Comparison of ENCODE assay signal across 9 mouse cellular contexts in genomic region chr16:93006321-93006984, GRCm38 (mm10).
DNase-seq lines count a peak whose midpoint lies in the region; ATAC-seq and TF ChIP-seq lines count a peak whose summit lies in the region.
"Had no signal": no experiment of that assay in that cellular context is flagged by ENCODE, and none has a peak within 500 bp of the region (broad histone marks: within the 10 kb centered on the region; RNA-seq: fewer than 3 reads in every experiment).

No protein-coding gene starts in this region.

- no peak overlapping the region for H3K27ac ChIP-seq in embryonic facial prominence, embryonic 12.5 days
- no peak overlapping the region for H3K27ac ChIP-seq in heart, embryonic 12.5 days (ENCODE audit: poor library complexity, severe bottlenecking)
- H3K27ac ChIP-seq in kidney, embryonic 16.5 days (ENCODE audit: low read length), result no peak overlapping the region; the same call in 1 of the 2 replicates
- H3K27ac ChIP-seq in midbrain, embryonic 15.5 days, result no peak overlapping the region
- no peak overlapping the region for H3K27ac ChIP-seq in liver, postnatal 0 days (ENCODE audit: low read depth)

- ATAC-seq in embryonic facial prominence, embryonic 12.5 days (ENCODE audit: insufficient number of reproducible peaks, insufficient read depth, low FRiP score, low TSS enrichment), result no peak; the same call in 1 of the 2 replicates
- no peak for ATAC-seq in heart, embryonic 12.5 days (ENCODE audit: insufficient number of reproducible peaks, low FRiP score)
- peak; percentile 88 for ATAC-seq in kidney, embryonic 16.5 days (ENCODE audit: low FRiP score, low TSS enrichment)
- no peak for ATAC-seq in midbrain, embryonic 15.5 days (replicated peaks)
- ATAC-seq in liver, postnatal 0 days, result no peak

- no peaks in the 10 kb centered on the region for H3K36me3 ChIP-seq in embryonic facial prominence, embryonic 12.5 days
- no peaks in the 10 kb centered on the region for H3K36me3 ChIP-seq in heart, embryonic 12.5 days
- H3K36me3 ChIP-seq in kidney, embryonic 16.5 days (ENCODE audit: insufficient read depth, low read length), result no peaks in the 10 kb centered on the region
- H3K36me3 ChIP-seq in midbrain, embryonic 15.5 days (replicated peaks), result no peaks in the 10 kb centered on the region
- H3K36me3 ChIP-seq in liver, postnatal 0 days (replicated peaks; ENCODE audit: insufficient read depth, low read length), result no peaks in the 10 kb centered on the region

- peaks cover 4% of the 10 kb centered on the region; the same call in 1 of the 2 replicates for H3K27me3 ChIP-seq in embryonic facial prominence, embryonic 12.5 days
- H3K27me3 ChIP-seq in heart, embryonic 12.5 days (replicated peaks), result peaks cover 50% of the 10 kb centered on the region
- H3K27me3 ChIP-seq in kidney, embryonic 16.5 days (ENCODE audit: insufficient read depth, low read length), result peaks cover 11% of the 10 kb centered on the region
- H3K27me3 ChIP-seq in midbrain, embryonic 15.5 days (replicated peaks), result no peaks in the 10 kb centered on the region
- peaks cover 5% of the 10 kb centered on the region; the same call in 1 of the 2 replicates for H3K27me3 ChIP-seq in liver, postnatal 0 days (ENCODE audit: insufficient read depth, low read length)
- H3K27me3 ChIP-seq: CH12.LX had no signal

- no peak for TF ChIP-seq CTCF in liver, postnatal 0 days (IDR thresholded peaks at IDR 0.05; ENCODE audit: low read depth)

- H3K4me1 ChIP-seq in embryonic facial prominence, embryonic 12.5 days, result peaks cover 10% of the 10 kb centered on the region; the same call in 1 of the 2 replicates
- peaks cover 8% of the 10 kb centered on the region; the same call in 1 of the 2 replicates for H3K4me1 ChIP-seq in heart, embryonic 12.5 days (replicated peaks)
- peaks cover 10% of the 10 kb centered on the region for H3K4me1 ChIP-seq in kidney, embryonic 16.5 days (ENCODE audit: insufficient read depth, low read length)
- H3K4me1 ChIP-seq in midbrain, embryonic 15.5 days, result peaks cover 7% of the 10 kb centered on the region
- H3K4me1 ChIP-seq in liver, postnatal 0 days (ENCODE audit: insufficient read depth), result no peaks in the 10 kb centered on the region

- no peak for TF ChIP-seq EP300 in liver, postnatal 0 days (IDR thresholded peaks at IDR 0.05; ENCODE audit: low read depth)

- DNase-seq in cerebellum, postnatal 36 days, result peak; percentile 26 to 34
- DNase-seq in cerebellum, adult 11 months, result no peak
- no peak for DNase-seq in spleen, postnatal 10 days (ENCODE audit: low spot score in 2 of 2)
- no peak for DNase-seq in liver, postnatal 0 days

- H3K4me2 ChIP-seq in embryonic facial prominence, embryonic 12.5 days (replicated peaks), result peak overlapping the region; percentile 38
- peak overlapping the region; percentile 64 for H3K4me2 ChIP-seq in heart, embryonic 12.5 days
- H3K4me2 ChIP-seq in kidney, embryonic 16.5 days (replicated peaks; ENCODE audit: low read depth, low read length), result peak overlapping the region; percentile 49
- peak overlapping the region; percentile 26 for H3K4me2 ChIP-seq in midbrain, embryonic 15.5 days
- no peak overlapping the region for H3K4me2 ChIP-seq in liver, postnatal 0 days (ENCODE audit: low read depth, low read length)

- 1% methylated on average over 21 of the region's 21 CpGs for WGBS in embryonic facial prominence, embryonic 12.5 days
- 4% methylated on average over 21 of the region's 21 CpGs for whole genome bisulfite sequencing in heart, embryonic 12.5 days
- WGBS in kidney, embryonic 16.5 days, result 5% methylated on average over 21 of the region's 21 CpGs
- WGBS in midbrain, embryonic 15.5 days, result 5% methylated on average over 21 of the region's 21 CpGs
- 38% methylated on average over 21 of the region's 21 CpGs for WGBS in liver, postnatal 0 days (ENCODE audit: insufficient replicate concordance)

- no peak overlapping the region for H3K9ac ChIP-seq in embryonic facial prominence, embryonic 12.5 days
- H3K9ac ChIP-seq in heart, embryonic 12.5 days, result no peak overlapping the region
- peak overlapping the region; percentile 51 for H3K9ac ChIP-seq in kidney, embryonic 16.5 days (replicated peaks; ENCODE audit: low read length)
- no peak overlapping the region for H3K9ac ChIP-seq in midbrain, embryonic 15.5 days
- H3K9ac ChIP-seq in liver, postnatal 0 days (replicated peaks), result no peak overlapping the region

- no peaks in the 10 kb centered on the region for H3K9me3 ChIP-seq in embryonic facial prominence, embryonic 12.5 days
- H3K9me3 ChIP-seq in heart, embryonic 12.5 days (replicated peaks), result no peaks in the 10 kb centered on the region
- no peaks in the 10 kb centered on the region for H3K9me3 ChIP-seq in kidney, embryonic 16.5 days (ENCODE audit: low read length)
- no peaks in the 10 kb centered on the region for H3K9me3 ChIP-seq in midbrain, embryonic 15.5 days
- H3K9me3 ChIP-seq in liver, postnatal 0 days (ENCODE audit: low read length), result no peaks in the 10 kb centered on the region

- H3K4me3 ChIP-seq in embryonic facial prominence, embryonic 12.5 days, result 0 out of 2 replicates have a peak overlapping the region, but pooled peaks have one; percentile 0
- H3K4me3 ChIP-seq in heart, embryonic 12.5 days, result peak overlapping the region; percentile 33
- H3K4me3 ChIP-seq in kidney, embryonic 16.5 days (ENCODE audit: low read length), result peak overlapping the region; percentile 24
- 0 out of 2 replicates have a peak overlapping the region, but pooled peaks have one; percentile 0 for H3K4me3 ChIP-seq in midbrain, embryonic 15.5 days
- no peak overlapping the region for H3K4me3 ChIP-seq in liver, postnatal 0 days (ENCODE audit: low read depth, low read length)

Comparison
In these comparisons a context has a peak if more than half of its experiments do, and no peak if none do; other contexts are left out.
1. DNase-seq: peak in cerebellum, postnatal 36 days (2 of 2); none in cerebellum, adult 11 months (single experiment), spleen, postnatal 10 days (0 of 2) and liver, postnatal 0 days (single experiment).